Mouse (Mus musculus): ENCODE results near the gene Eno2. TPM values are rescaled to one million over a fixed set of nuclear protein-coding genes. Genes with fewer than 3 reads are reported as not detected.

Eno2 gene
- total RNA-seq, 2 experiments from 2014 or later, result 1.9 to 3.3 TPM

DNA sequence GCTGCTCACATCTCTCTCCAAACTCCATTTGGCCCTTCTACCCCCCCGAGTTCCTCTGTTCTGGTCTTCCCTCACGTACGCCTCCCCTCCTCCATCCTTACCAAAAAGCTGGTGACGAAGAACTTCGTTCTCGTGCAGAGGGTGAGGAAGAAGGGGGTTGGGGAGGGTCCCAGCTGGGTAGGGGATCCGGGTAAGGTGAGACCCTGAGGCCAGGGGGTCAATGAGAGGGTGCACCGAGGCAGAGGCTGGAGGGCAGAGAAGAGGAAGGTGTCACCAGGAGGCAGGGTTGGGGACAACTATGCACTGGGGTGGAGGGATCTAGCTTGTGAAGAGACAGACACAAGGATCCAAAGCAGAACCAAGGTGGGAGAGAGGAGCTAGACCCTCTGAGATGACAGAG lies 25.8 kb downstream of the Eno2 start:
- intact Hi-C loops (cut with DNase I), result loop anchor here (2.0 kb wide), 1 partner anchor 13 kb away; the partner anchor contains the start of genes Atn1 and Gm45234

DNA sequence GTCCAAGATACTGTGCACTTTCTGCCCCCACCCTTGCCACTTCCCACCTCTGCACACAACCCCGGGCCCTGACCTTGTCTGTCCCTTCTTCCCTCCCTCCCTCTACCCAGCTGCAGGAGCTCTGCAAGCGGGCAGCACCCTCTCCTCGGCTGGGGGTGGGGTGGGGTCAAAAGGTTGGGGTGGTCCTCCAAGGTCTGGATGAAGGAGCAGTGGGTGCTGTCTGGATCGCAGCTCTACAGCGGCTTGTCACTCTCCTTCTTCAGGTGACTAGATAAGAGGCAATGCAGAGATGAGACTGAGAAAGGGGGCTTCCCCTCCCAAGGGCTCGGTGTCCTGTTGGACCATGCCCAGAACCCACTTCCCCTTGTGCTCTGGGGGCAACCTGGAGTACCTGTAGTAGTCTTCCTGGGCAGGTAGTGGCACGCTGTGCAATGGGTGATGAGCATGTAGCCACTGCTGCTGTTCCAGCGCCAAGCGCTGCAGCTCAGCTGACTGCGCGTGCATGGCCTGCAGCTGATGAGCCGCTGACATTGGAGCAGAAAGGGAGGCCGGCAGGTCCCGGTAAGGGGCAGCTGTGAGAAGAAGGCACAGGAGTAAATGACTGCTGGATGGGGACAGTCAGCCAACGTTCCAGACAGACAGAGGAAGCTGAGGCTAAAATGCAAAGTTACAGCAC lies 26.5 kb downstream of the Eno2 start:
- no peak for DNase-seq (ENCODE audit: low spot score)
- intact Hi-C loops (cut with DNase I), result loop anchor here (2.0 kb wide), 1 partner anchor 14 kb away; the partner anchor contains the start of genes Atn1 and Gm45234

More for the DNA sequence above, 25.8 kb downstream of the Eno2 start:
- DNase-seq (ENCODE audit: low spot score), result no peak

DNA sequence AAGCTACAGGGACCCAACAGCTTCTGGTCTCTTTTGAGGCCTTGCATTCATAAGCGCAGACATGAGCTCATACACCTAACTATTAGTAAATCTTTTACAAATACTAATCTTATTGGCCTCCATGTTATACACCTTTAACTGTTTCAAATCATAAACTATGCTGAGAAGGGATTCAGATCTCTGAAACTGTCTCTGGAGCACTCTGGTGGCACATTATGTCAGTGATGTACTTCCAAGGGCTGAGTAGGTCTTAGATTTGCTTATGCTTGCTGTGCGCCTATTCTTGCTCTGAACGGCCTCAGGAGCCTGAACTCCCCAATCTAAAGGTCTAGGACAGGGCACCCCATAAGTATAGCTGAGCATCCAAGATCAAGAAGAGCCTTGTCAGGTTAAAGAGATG lies 27.6 kb downstream of the Eno2 start:
- no peak for DNase-seq (ENCODE audit: low spot score)
- intact Hi-C loops (cut with DNase I), result loop anchor here (2.0 kb wide), 2 partner anchors 15 to 79 kb away; partner anchors contain the start of genes Atn1, Gm45234 and Lpcat3

DNA sequence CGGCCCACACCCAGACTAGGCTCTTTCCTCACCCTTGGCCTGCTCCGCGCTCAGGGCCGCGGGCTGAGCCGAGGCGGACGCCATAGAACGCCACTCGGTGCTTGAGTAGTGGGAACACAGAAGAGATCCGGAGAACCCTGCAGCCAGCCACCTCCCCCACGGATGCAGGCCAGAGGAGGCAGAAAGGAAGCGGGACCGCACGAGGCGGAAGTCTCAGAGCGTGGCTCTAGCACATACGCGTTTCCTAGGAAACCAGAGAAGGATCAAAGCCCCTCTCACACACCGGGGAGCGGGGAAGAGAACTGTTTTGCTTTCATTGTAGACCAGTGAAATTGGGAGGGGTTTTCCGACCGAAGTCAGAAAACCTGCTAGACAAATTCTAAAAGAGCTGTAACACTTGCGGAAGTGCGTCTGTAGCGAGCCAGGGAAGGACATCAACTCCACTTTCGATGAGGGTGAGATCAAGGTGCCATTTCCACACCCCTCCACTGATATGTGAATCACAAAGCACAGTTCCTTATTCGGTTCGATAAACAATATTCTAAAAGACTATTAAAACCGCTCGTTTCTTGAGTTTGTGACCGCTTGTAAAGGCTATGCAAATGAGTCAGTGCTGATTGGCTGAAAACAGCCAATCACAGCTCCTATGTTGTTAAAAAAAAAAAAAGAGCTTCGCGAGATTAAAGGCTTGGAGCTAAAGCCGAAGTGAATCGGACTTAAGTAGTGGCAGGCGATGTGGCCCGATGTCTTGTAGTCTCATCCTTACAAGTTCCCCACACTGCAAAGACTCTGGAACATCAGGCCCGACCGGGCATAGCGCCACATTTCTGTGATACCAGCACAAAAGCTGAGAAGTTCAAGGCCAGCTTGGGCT lies 28.3 kb downstream of the Eno2 start, which contains the start of gene Grcc10:
Gene Grcc10, minus strand, starts transcription at position 487 of the 874 bp plus-strand sequence.
- intact Hi-C loops (cut with DNase I), result loop anchor here (1.0 to 2.0 kb wide), 2 partner anchors 28 to 78 kb away; partner anchors contain the start of gene Lpcat3
- peak; percentile 83 for DNase-seq (ENCODE audit: low spot score)

DNA sequence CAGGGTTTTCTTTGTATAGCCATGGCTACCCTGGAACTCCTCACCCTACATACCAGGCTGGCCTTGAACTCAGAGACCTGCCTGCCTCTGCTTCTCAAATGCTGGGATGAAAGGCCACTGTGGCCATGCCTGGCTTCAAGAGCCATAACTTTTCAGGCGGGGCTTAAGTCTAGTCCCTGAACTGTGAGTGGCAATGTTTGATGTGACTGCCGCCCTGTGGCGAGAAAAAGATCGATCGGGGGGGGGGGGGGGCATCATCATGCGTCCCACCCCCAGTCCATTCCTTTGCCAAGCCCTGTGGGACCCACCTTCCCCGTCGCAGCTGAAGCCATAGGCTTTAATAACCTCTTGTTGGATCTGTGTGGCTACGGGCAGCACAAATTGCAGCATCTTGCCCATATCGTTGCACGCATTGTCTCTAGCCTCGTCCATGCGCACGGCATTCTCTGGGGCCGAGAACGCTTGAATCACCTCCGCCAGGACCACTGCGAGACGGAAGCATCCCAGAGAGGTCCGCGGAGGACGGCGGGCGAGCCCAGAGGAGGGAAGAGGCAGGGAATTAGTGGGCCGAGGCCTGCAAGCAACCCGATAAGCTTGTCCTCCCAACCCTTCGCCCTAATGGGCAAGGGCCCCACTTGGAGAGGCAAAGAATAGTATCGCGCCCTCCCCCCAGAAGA lies 29.1 kb downstream of the Eno2 start:
- intact Hi-C loops (cut with DNase I), result loop anchor here (1.0 to 2.0 kb wide), 2 partner anchors 27 to 78 kb away; partner anchors contain the start of gene Lpcat3
- peak; percentile 41 for DNase-seq (ENCODE audit: low spot score)

DNA sequence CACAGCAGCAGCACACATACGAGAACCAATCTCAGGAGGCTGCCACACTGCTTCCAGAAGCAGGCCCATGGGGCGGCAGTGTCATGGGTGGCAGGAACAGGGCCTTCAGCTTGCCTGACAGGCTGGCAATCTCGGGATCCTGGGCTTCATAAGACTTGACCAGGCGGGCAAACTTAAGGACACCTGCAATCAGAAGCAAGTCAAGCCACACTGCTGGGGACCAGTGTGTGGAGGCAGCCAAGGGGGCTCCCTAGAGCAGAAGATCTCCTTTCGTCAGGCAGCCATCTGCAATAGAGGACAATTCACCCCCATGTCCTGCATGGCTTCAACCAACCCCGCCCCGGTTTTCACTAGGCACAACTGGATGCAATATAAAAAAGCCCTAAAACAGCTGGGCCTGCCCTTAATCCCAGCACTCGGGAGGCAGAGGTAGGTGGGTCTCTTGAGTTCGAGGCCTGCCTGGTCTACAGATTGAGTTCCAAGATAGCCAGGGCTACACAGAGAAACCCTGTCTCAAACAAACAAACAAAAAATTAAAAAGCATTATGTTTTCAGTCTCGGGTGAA lies 30.2 kb downstream of the Eno2 start:
- intact Hi-C loops (cut with DNase I), result loop anchor here (5.0 kb wide), 1 partner anchor 97 kb away; no protein-coding TSS in a partner anchor
- no peak for DNase-seq (ENCODE audit: low spot score)

DNA sequence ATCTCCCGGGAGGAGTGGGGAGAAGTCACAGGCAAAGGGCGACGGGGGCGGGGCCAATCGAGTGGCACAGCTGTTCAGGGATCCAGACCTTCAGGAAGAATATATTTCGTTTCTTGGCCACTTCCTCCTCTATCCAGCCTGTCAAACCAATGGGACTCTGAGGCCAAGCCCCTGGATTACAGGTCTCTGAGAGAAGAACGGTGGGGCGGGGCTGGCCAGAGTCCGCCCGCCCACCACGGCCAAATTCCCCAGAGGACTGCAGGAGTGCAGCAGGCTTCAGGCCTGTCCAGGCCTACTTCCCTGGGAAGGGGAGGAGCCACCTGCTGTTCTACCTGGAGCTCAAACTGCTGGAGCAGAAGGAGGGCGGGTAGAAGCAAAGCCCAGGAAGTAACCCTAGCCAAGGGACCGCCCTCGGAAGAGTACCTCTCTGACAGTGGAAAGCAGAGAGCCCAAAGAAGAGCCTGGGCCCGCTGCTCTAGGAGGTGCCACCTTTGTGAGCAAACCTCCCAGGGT lies 30.9 kb downstream of the Eno2 start, which contains the start of gene Ptpn6:
Gene Ptpn6, minus strand, starts transcription at position 204 of the 513 bp plus-strand sequence.
- intact Hi-C loops (cut with DNase I), result loop anchor here (5.0 kb wide), 1 partner anchor 96 kb away; no protein-coding TSS in a partner anchor

DNA sequence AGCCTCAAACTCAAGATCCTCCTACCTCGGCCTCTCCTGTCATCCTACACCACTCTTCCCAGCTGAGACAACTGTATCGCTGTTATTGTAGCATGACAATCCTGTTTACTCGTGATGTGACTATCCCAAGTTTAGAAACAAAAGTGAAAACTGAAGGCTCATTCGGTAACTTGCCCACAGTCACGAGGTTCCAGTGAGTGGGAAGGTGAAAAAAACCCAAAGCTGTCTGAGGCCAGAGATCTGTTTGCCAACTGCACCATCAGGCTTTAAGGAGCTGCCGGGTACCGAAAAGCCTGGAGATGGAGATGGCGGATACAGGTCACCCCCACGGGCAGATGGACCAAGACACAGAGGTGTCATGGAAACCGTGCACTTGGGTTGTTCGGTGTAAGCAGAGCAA lies 32.4 kb downstream of the Eno2 start:
- intact Hi-C loops (cut with DNase I), result loop anchor here (5.0 kb wide), 1 partner anchor 95 kb away; no protein-coding TSS in a partner anchor

More for the DNA sequence above, 30.9 kb downstream of the Eno2 start, which contains the start of gene Ptpn6:
- no peak for DNase-seq (ENCODE audit: low spot score)

DNA sequence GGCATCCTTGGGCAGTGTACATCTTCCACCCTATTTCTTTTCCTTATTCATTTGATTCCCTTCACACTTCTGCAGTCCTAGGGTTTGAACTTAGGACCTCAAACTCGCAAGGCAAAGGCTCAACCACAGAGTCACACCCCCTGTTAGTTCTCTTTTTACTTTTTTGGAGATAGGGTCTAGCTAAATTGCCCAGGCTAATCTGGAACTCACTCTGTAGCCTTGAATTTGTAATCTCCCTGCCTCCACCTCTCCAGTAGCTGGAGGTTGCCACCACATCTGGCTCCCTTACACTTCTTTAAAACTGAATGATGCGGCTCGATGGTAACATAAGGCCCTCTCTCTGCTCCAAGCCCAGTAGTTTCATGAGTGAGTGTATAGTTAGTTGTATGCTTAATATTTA lies 35.1 kb downstream of the Eno2 start:
- intact Hi-C loops (cut with DNase I), result no loop called here
- no peak for DNase-seq (ENCODE audit: low spot score)

More for the DNA sequence above, 32.4 kb downstream of the Eno2 start:
- no peak for DNase-seq (ENCODE audit: low spot score)

DNA sequence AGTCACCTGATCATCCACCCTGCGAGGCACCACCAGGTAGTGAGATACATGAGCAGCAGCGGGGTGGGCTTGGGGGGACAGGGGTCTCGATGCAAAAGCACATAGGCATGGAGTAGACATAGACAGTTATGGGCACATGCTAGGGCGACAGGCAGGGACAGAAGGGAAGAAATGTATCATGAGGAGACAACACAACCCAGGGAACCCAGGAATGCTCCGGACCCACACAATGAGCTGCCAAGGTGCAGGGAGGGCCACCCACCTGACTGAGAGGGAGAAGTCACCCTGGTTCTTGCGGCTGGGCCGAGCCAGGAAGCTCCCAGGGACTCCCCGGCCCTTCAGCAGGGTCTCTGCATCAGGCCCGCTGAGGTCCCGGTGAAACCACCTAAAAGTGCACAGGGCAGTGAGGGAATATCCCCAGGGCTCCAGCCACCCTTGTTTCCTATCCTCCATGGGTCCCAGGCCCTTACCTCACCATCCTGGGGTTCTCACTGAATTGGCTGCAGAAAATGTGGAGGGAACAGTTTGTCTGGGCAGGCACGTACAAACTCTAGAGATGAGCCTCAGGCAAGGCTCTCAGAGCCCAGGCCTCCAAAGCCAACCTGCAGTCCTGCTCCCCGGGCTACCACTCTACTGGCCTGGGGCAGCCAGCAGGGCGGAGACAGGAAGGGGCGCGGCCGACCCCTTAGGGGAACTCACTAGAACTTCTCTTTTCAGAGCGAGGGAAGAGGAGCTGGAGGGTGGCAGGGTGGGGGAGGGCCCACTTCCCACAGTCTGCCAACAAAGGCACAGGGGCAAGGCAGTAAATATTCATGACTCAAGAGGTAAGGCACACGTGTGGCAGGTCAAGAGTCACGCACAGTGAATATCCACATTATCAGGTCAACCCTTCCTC lies 36.8 kb downstream of the Eno2 start:
- no peak for DNase-seq (ENCODE audit: low spot score)
- intact Hi-C loops (cut with DNase I), result no loop called here

DNA sequence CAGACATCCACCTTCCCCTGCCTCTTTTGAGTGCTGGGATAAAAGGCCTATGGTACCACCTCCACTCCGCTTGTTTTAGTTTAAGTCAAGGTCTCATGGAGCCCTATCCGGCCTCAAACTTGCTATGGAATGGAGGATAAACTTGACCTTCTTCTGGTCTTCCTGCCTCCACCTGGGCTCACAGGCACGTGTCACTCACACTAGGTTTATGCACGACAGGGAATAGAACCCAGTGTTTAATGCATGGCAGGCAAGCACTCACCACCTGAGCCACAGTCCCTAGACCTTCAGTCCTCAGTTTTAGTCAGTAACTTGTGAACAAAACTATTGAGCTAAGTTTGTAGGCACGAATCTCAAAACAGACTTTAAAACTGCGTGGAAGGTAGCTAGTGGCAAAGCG lies 38.4 kb downstream of the Eno2 start:
- no peak for DNase-seq (ENCODE audit: low spot score)
- intact Hi-C loops (cut with DNase I), result no loop called here

DNA sequence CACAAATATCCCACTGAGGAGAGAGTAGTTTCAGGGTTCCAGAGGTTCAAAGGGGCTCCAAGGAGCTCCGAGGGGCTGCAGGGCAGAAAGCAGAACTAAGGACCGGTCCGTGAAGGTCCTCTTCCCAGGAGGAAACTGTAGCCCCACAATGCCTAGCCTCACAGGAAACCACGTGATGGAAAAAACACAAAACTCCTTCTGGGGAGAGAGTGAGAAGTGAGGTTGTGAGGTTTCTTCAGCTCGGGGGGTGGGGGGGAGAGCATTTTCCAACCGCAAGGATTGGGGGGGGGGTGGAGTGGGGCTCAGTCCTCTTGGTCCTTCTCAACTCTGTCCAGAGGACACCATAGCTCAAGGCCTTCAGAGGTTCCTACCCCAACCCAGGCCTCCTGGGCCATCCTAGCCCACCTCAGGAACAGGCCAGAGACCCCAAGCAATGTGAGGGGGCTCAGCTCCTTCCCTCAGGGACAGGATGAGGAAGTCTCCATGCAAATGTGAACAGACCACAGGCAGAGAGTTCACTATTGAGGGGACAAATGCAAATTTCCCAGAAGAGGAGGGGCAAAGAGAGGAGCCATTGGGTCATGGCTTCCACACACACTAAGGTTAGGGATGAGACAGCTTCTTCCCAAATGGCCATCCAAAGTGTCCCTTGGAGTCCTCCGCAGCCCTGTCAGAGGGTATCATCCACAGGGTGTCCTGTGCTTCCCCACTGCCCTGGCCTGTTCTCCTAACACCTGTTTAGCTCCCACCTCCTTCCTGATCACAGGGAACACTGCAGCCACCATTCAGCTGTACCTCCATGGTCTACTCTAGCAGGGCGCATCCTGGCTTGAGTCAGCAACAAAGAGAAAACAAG lies 39.4 kb downstream of the Eno2 start:
- DNase-seq (ENCODE audit: low spot score), result no peak
- intact Hi-C loops (cut with DNase I), result no loop called here

DNA sequence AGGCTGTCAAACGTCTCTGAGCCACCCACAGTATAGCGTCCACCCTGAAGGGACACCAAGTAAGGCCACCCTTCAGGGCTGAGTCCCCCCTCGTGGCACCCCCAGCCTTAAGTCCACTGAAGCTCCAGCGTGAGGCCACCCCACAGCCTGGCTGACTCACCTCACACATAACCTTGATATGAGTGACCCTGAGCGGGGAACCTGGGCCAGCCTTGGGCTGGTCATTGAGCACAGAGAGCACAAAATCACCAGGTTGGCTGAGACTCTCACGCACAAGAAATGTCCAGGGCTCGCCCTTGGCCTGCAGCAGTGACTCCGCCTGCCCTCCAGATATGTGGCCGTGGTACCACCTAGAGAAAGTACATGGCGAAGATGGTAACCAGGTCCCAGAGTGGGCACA lies 40.9 kb downstream of the Eno2 start:
- DNase-seq (ENCODE audit: low spot score), result no peak
- intact Hi-C loops (cut with DNase I), result no loop called here

DNA sequence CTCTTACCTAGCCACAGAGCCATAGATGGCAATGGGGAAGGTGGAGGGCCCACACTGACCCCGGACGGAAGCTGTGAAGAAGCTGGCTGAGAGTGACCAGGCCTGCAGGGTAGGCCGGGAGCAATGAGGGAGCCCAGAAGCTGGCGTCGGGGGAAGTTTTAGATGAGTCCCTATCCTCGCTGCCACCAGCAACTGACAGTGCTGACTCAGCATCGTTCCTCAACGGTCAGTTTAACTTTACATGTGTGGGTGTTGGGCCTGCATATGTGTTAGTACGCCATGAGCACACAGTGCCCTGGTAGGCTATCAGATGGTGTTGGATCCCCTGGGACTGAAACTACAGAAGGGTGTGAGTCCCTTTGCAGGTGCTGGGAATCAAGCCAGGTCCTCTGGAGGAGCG lies 45.0 kb downstream of the Eno2 start:
- intact Hi-C loops (cut with DNase I), result no loop called here
- DNase-seq (ENCODE audit: low spot score), result no peak

DNA sequence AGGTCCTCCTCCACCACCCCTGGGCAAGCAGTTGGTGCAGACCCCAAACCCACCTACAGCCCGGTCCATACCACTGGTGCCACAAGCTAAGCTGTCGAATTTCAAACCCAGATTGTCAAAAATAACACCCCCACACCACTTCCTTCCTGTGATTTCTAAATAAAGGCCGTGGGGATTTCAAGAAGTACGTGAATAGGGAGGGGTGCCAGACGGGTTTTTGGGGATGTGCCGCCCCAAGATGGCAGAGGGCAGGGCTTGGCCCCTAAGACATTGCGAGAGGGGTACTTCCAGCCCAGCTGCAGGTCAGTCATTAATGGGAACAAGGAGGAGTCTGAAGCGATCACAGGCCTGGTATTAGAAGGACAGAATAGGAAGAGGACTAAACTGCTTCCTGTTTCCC lies 45.9 kb downstream of the Eno2 start:
- intact Hi-C loops (cut with DNase I), result no loop called here

DNA sequence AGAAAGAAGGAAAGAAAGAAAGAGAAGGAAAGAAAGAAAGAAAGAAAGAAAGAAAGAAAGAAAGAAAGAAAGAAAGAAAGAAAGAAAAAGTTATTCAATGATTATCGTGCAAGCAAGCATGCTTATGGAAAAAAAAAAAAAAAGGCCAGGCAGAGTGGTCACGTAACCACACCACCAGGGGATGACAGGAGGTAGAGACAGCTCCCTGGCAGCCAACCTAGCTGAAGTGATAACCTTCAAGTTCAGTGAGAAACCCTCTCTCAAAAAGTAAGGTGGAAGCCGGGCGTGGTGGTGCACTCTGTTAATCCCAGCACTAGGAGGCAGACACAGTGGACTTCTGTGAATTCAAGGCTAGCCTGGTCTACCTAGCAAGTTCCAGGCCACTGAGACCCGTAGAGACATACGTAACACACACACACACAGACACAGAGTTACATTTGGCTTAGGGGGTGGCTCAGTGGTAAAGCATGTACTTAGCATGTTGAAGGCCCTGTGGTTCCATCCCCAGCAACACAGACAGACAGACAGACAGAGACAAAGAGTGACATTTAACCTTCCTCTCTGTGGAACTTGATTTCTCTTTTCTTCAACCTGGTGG lies 46.5 kb downstream of the Eno2 start:
- intact Hi-C loops (cut with DNase I), result no loop called here
- no peak for DNase-seq (ENCODE audit: low spot score)

More for the DNA sequence above, 45.9 kb downstream of the Eno2 start:
- DNase-seq (ENCODE audit: low spot score), result no peak

DNA sequence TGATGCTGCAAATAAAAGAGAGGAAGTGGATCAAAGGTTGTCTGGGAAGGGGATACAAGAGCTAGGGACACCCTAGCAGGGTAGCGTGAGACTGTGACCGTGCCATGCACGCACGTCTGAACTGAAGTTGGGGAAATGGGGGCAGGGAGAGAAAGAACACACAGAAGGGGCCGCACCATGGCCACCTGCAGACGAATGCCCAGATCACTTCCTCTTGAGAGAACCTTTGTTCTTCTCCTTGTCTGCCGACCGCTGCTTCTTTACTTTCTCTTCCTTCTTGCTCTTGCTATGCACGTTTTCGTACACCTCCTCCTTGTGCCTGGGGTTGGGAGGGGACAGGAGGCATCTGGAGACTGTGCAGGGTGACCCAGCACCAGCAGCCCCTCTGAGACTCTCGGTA lies 48.6 kb downstream of the Eno2 start:
- intact Hi-C loops (cut with DNase I), result no loop called here
- no peak for DNase-seq (ENCODE audit: low spot score)

All from heart, postnatal 25 days (tissue).